Mouse (Mus musculus) lung, adult 2 months (tissue): Measurements from ENCODE around the gene Qrich1.

Experiments used
- CTCF ChIP-seq: fragments of 200-500 bp; IDR thresholded peaks from 2 replicates; pipeline ENCODE4 v1.5.1; 2011; ENCODE audit warnings: mild to moderate bottlenecking, low read length, control low read depth; ENCODE audit not compliant: insufficient read depth
- POLR2A ChIP-seq: fragments of 200-500 bp; IDR thresholded peaks from 2 replicates; pipeline ENCODE4 v1.6.1; 2011; ENCODE audit warnings: low read depth, mild to moderate bottlenecking, control low read depth, low read length, borderline replicate concordance; ENCODE audit errors: extremely low read depth

- TF ChIP-seq CTCF (no peak), POLR2A (no peak)
Observed at GRCm38 (mm10) chr9:108521604-108522003, 5.0 kb downstream of the Qrich1 start.
